Mouse (Mus musculus) frontal cortex, postnatal 10 days (tissue): ENCODE data around the gene Sirpa.

Experiments
- DNase-seq, 2 experiments: peaks; one replicate each; pipeline ENCODE4 v3.0.0; 2022; ENCODE audit warnings: low spot score in 2 of 2, mixed read lengths in 1 of 2

Gene Sirpa

GRCm38 (mm10) chr2:129592459-129593140 lies at the start of gene Sirpa:
TSS of gene Sirpa (plus strand) at chr2:129592835.
- peak; percentile 76 to 82 for DNase-seq

GRCm38 (mm10) chr2:129544448-129544847 lies 48.2 kb upstream of the Sirpa start:
- DNase-seq: no peak

- no peak for DNase-seq
These were observed 47.7 kb upstream of the Sirpa start for GRCm38 (mm10) chr2:129544919-129545318.

- no peak for DNase-seq
These were observed 47.0 kb upstream of the Sirpa start for GRCm38 (mm10) chr2:129545596-129545995.

- no peak for DNase-seq
These were observed 45.9 kb upstream of the Sirpa start for GRCm38 (mm10) chr2:129546772-129547171.

GRCm38 (mm10) chr2:129549537-129550135 lies 43.0 kb upstream of the Sirpa start:
- DNase-seq: no peak

- DNase-seq: no peak
These were observed 41.9 kb upstream of the Sirpa start for GRCm38 (mm10) chr2:129550781-129551180.

GRCm38 (mm10) chr2:129556081-129556480 lies 36.6 kb upstream of the Sirpa start:
- no peak for DNase-seq

GRCm38 (mm10) chr2:129558008-129558874 lies 34.4 kb upstream of the Sirpa start:
- DNase-seq: no peak

GRCm38 (mm10) chr2:129558875-129559219 lies 33.8 kb upstream of the Sirpa start:
- no peak for DNase-seq

GRCm38 (mm10) chr2:129561796-129562195 lies 30.8 kb upstream of the Sirpa start:
- peak in 1 of 2 experiments; percentile 59 for DNase-seq

- DNase-seq: no peak
These were observed 28.5 kb upstream of the Sirpa start for GRCm38 (mm10) chr2:129563944-129564709.

GRCm38 (mm10) chr2:129569120-129569519 lies 23.5 kb upstream of the Sirpa start:
- no peak for DNase-seq

GRCm38 (mm10) chr2:129569556-129569955 lies 23.1 kb upstream of the Sirpa start:
- DNase-seq: no peak

GRCm38 (mm10) chr2:129573701-129574273 lies 18.8 kb upstream of the Sirpa start:
- no peak for DNase-seq

GRCm38 (mm10) chr2:129574395-129575046 lies 18.1 kb upstream of the Sirpa start:
- DNase-seq: peak; percentile 61 to 66

GRCm38 (mm10) chr2:129575113-129575512 lies 17.5 kb upstream of the Sirpa start:
- no peak for DNase-seq

- peak in 1 of 2 experiments; percentile 67 for DNase-seq
These were observed 15.8 kb upstream of the Sirpa start for GRCm38 (mm10) chr2:129576611-129577447.

GRCm38 (mm10) chr2:129580656-129581055 lies 12.0 kb upstream of the Sirpa start:
- DNase-seq: no peak

GRCm38 (mm10) chr2:129581826-129582225 lies 10.8 kb upstream of the Sirpa start:
- DNase-seq: no peak
